Mouse (Mus musculus) olfactory bulb, adult 2 months (tissue): ENCODE measurements around the gene Sema4b.

Experiments used
- CTCF ChIP-seq: fragments of 200-500 bp; IDR thresholded peaks from 2 replicates; pipeline ENCODE4 v1.5.1; 2012; ENCODE audit warnings: low read depth, mild to moderate bottlenecking, low read length, moderate library complexity; ENCODE audit not compliant: insufficient read depth
- POLR2A ChIP-seq: fragments of 200-500 bp; IDR thresholded peaks from 2 replicates; pipeline ENCODE4 v1.6.1; 2012; ENCODE audit warnings: mild to moderate bottlenecking, low read depth, low read length, moderate library complexity; ENCODE audit not compliant: insufficient read depth

DNA sequence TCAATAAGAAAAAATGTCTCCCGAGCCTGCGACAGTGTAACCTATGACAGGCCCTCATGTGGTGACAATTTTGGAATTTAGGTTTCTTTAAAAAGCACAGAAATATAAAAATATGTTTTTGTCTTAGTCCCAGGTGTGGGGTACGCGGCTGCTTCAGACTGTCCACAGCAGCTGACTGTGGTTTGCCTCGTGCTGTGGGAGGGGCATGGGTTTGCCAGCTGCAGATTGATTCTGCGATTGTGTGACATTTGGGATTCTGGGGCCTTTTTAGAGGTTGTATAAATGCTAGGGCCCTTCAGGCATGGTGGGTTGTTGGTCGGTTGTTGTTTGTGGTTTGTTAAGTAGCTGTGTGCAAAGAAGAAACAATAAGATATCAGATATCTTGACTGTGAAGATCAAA lies 18.3 kb downstream of the Sema4b start:
- TF ChIP-seq POLR2A (no peak), CTCF (no peak)
